Mouse (Mus musculus) brown adipose tissue, adult 24 weeks (tissue): ENCODE data around the gene Alox12e. TPM values are rescaled to one million over a fixed set of nuclear protein-coding genes. Genes with fewer than 3 reads are reported as not detected.
A peak's percentile ranks its signal among the peaks of the same experiment; 100 is the strongest.

Source experiments
- H3K27ac ChIP-seq: fragments of 200-500 bp; replicated peaks from 2 replicates; pipeline ENCODE4 v1.5.1; 2012; ENCODE audit warnings: low read depth, mild to moderate bottlenecking, low read length
- H3K4me1 ChIP-seq: fragments of 200-500 bp; 2 replicates; pipeline ENCODE4 v1.6.1; 2012; ENCODE audit warnings: low read length, mixed read lengths; ENCODE audit not compliant: control insufficient read depth, insufficient read depth, insufficient read length
- H3K4me3 ChIP-seq: fragments of 200-500 bp; 2 replicates; pipeline ENCODE4 v1.5.1; 2012; ENCODE audit warnings: low read depth, mild to moderate bottlenecking, low read length, moderate library complexity; ENCODE audit not compliant: insufficient read depth
- polyA plus RNA-seq: library from polyadenylated mRNA; stranded (reverse); fragments of >200 nt; gene quantifications from 2 replicates; pipeline ENCODE4 v1.2.4, GENCODE M21; 2012; ENCODE audit not compliant: missing spikeins, insufficient read depth, insufficient read length

Gene Alox12e
- polyA plus RNA-seq, 1 experiment, result not detected

DNA sequence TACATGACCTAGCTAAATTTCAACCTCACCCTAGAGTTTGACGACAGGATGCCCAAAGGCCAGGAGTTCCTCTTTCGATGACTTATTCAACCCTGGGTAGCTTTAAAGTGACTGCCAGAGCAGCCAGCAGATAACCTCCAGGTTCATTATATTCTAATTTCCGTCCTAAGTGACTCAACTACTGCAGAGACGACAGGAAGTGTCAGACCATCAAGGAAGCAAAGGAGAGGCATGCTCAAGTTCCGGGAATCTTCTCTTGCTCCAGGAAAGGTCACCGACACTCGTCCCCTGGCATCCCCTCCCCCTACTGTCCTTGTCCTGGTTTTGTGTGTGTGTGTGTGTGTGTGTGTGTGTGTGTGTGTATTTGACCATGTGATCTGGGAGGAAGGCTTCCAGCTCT, 16.3 kb downstream of the Alox12e start:
- H3K4me3 ChIP-seq, result no peak overlapping the region
- no peak overlapping the region for H3K27ac ChIP-seq
- H3K4me1 ChIP-seq, result no peaks in the 10 kb centered on the region

DNA sequence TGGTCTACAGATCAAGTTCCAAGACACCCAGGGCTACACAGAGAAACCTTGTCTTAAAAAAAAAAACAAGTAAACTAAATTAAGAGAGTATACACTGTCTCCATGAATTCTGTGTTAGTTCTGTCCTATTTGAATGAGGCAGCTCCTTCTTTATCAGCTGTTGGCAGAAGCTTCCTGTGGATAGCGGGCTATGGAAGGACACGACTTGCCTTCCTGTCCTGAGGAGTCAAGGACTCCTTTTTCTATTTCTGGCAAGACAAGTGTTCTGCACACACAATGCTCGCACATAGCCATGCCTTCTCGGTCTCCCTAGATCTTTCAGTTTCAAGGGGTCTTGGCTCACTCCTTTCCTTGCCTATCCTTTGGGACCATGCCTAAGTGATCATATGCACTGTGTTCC, 20.1 kb downstream of the Alox12e start:
- H3K4me1 ChIP-seq, result no peaks in the 10 kb centered on the region
- H3K27ac ChIP-seq, result no peak overlapping the region
- no peak overlapping the region for H3K4me3 ChIP-seq

DNA sequence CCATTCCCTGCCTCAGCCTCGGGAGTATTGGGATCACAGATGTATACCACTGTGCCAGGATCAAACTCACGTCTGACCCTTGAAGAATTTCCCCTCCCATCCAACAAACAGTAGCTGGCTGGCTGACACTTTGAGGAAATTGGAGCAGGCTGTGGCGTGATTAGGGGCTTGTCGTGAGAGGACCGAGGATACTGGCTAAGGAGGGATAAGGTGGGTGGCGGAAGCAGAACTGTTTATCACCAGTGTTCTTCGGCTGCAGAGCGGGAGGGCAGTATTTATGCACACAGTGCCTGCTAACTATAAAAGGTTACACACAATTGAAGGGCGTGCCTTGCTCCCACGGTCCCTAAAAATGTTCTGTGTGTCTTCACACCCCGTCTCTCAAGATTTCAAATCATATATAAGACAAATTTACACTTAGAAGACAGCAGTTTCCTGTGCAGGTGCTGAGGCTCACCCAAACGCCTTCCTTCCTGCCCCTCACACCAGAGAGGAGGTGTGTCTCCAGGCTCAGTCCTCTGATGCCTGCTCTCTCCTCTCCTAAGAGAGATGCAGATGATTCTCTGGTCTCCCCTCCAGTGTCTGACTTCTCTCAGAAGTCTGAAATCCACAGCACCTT, 24.5 kb downstream of the Alox12e start:
- Histone ChIP-seq H3K4me3 (no peak overlapping the region), H3K27ac (peak overlapping the region; percentile 23; the same call in 1 of the 2 replicates), H3K4me1 (no peaks in the 10 kb centered on the region)

DNA sequence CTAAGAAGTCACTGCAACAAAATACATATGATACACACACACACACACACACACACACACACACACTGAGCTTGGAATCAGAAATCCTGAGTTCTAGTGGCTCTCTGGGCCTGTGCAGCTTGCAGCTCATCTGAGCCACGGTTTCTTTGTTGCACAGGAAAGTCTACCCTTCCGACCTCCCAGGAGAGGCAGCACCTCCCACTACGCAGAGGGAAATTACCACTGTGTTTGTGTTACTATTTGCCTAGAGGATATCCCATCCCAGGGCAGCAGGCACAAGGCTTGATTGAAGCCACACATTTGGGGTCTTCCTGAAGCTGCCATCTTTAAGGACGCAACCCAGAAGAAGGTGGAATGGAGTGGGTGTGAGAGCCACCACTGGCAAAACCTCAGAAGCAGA, 25.0 kb downstream of the Alox12e start:
- Histone ChIP-seq H3K27ac (peak overlapping the region; percentile 23; the same call in 1 of the 2 replicates), H3K4me1 (no peaks in the 10 kb centered on the region), H3K4me3 (no peak overlapping the region)

DNA sequence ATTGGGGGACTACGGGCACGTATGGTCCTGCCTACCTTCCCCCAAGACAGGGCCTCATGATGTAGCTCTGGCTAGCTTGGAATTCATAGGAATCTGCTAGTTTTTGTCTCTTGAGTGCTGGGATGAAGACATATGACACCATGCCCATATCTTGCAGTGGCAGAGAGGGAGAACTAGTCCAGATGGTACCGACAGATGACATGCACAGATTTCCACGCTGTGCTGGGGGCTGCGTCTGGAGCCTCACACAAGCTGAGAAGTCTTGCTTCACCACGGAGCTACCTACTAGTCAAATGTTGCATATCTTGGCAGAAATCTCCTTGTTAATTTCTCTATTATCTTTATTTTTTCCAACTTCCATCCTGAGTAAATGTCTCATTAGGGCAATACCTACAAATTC, 28.5 kb downstream of the Alox12e start:
- H3K27ac ChIP-seq, result no peak overlapping the region

DNA sequence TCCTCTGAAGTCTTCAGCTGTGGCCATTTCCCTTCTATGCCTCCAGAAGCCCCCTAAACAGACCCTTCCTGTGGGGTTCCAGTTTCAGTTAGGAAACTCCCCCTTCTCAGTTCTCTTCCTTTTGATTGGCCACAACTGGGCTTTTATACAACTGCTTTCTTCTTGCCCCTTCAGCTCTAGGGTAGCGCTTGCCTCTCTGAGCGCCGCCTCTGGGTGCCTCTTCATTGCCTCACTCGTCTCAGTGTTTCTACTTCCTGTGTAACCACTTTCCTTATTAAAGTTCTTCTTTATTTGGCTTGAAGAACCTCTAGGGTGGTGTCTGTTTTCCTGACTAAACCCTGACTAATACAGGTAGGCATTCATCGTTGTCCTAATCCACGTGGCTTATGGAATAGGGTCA, 31.2 kb downstream of the Alox12e start:
- H3K4me3 ChIP-seq, result no peak overlapping the region
- no peak overlapping the region for H3K27ac ChIP-seq
- H3K4me1 ChIP-seq, result no peaks in the 10 kb centered on the region

More for the DNA sequence above, 28.5 kb downstream of the Alox12e start:
- no peak overlapping the region for H3K4me3 ChIP-seq
- H3K4me1 ChIP-seq, result no peaks in the 10 kb centered on the region

DNA sequence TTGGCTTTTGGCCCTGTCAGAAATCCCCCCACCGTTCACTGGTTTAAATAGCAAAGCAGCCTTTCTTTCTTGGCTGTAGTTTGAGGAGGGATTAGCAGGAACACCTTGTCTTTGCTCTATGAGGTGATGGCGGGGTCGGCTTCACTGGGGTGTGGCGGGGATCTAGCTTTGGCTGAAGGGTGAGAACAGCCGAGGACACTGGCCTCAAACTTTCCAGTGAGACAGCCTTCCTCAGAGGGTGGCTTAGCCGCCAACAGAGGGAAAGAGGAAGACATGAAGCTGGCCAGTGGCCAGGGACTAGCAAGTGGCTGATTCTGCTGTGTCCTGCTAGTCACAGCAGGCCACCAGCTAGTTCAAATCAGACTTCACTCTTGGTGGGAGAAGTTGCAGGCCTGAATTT, 33.2 kb downstream of the Alox12e start:
- no peak overlapping the region for H3K4me3 ChIP-seq
- no peak overlapping the region for H3K27ac ChIP-seq
- H3K4me1 ChIP-seq, result no peaks in the 10 kb centered on the region

DNA sequence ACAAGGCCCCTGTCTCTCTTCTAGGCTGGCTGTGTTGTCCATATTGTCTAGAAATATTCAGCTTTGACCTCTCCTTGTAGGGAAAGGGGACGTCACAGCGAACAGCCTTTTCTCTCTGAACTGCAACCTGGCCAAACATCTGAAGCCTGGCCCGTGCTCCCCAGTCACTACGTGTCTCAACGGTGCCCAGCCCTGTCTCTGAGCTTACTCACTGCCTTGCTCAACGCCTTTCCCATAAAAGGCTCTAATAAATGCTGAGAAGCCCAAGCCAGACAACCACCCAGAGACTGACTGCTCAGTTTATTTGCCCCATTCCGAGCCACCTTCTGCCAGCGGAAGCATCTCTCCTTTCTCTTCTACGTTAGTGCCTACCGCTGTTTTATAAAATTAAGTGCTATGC, 34.3 kb downstream of the Alox12e start:
- Histone ChIP-seq H3K4me1 (no peaks in the 10 kb centered on the region), H3K27ac (no peak overlapping the region), H3K4me3 (no peak overlapping the region)

DNA sequence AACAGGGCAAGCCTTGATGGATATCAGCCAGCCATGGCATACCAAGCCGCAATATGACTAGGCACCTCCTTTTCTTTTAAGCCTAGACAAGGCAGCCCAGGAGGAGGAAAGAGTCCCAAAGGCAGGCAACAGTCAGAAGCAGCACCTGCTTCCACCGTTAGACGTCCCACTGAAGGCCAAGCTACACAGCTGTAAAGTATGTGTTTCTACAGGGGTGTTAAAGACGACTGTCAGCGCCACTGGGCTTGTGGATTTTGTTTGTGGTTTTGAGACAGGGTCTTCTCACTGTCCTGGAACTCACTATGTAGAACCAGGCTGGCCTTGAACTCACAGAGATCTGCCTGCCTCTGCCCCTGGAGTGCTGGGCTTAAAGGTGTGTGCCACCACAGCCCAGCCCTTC, 36.7 kb downstream of the Alox12e start:
- Histone ChIP-seq H3K4me1 (no peaks in the 10 kb centered on the region), H3K4me3 (no peak overlapping the region), H3K27ac (no peak overlapping the region)

DNA sequence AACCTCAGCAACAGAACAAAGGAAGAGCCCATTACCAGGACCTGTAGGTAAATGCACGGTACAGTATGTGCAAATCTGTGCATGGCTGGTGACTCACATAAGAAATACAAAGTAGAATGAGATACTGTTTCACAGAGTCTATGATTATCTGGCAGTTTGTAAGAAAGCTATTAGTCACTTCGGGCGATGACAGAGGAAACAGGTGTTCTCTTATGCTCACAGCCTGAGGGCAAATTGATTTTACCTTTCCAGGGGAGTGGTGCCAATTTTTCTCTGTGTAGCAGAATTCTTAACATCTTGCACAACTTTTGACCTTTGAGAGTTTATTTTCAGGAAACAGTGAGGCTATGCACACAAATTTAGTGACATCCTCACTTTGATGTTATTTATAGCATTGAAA, 37.7 kb downstream of the Alox12e start:
- Histone ChIP-seq H3K4me1 (no peaks in the 10 kb centered on the region), H3K4me3 (no peak overlapping the region), H3K27ac (no peak overlapping the region)

DNA sequence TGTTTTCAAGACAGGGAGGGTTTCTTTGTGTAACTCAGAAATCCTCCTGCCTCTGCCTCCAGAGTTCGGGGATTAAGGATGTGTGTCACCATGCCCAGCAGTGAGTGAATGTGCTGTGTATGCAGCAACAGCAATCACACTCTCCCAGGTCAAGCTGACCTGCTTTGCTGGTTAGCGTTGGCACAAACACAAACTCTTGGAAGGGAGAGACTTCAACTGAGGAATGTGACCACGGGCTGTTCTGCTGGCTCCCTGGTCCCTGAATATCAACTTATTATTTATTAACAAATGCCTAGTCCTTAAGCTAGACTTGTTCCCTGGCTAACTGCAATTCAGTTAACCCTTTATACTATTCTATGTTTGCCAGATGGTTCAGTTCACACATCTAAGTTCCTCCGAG, 38.8 kb downstream of the Alox12e start:
- no peak overlapping the region for H3K27ac ChIP-seq
- H3K4me3 ChIP-seq, result no peak overlapping the region
- H3K4me1 ChIP-seq, result no peaks in the 10 kb centered on the region

DNA sequence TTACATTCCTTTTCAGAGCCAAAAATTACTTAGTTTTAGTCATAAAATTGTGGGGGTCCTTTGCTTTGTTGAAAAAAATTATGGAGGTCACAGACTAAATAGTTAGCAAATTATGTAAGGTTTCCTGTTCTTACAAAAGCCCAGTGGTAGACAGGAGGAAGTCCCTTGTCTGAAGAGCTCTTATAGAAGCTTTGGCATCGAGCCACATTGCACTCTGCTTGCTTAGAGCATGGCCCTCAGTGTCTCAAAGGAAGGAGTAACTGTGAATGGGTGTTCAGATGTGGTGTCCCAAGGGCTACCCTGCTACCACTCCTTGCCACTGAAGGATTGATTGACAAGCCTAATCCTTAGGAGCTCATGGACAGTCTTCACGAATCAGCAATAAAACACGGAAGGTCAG, 42.0 kb downstream of the Alox12e start:
- Histone ChIP-seq H3K4me3 (no peak overlapping the region), H3K4me1 (no peaks in the 10 kb centered on the region), H3K27ac (no peak overlapping the region)

DNA sequence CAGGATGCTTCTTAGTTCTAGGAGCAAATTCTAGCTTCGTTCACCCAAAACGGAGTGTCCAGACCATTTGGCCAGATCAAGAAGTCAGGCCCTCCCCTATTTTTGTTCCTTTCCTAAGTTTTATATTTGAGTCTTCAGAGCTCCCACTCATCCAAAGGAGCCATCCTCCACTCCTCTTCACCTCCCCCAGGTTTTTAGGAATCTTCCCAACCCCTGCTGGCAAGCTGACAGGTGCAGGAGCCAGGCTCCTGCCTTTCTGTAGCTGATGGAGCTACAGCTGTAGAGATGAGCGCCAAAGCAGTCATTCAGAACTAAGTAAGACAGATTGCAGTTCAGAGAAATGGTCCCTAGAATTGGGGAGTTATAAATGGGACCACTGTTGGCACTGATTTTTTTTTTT, 43.5 kb downstream of the Alox12e start:
- Histone ChIP-seq H3K27ac (no peak overlapping the region), H3K4me3 (no peak overlapping the region), H3K4me1 (no peaks in the 10 kb centered on the region)

DNA sequence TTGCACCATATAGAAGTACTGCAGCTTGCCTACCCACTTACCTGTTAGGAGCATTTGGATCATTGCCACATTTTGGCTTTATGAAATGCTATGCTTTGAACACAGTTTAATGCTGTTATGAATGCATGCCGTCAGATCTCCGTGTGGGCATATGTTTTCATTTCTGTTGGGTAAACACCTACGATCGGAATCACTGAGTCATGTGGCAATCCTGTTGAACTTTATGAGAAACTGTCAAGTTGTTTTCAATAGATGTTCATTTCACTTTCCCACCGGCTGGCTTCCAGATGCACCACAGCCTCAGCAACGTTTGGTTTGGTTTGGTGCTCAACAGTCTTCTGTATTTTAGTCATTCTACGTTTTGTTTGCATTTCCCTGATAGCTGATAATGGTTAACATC, 50.8 kb downstream of the Alox12e start:
- Histone ChIP-seq H3K4me1 (0 out of 2 replicates have a peak, but pooled peaks cover 2% of the 10 kb centered on the region), H3K27ac (no peak overlapping the region), H3K4me3 (no peak overlapping the region)

DNA sequence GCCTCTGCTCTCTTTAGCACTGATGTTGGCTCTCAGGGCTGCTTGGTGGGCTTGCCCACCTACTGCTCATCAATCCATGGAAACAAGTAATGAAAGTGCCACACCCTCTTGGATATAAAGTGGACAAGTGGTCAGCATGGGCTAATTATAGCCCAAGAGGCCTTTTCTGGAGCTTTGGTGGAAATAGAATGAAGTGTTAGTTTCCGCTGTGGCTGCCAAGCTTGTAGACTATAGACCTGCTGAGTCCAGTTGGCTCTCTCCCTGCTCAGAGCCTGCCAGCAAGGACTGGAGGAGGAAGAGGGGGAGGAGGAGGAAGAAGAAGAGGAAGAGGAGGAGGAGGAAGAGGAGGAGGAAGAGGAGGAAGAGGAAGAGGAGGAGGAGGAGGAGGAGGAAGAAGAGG, 56.0 kb downstream of the Alox12e start:
- H3K4me3 ChIP-seq, result no peak overlapping the region
- H3K4me1 ChIP-seq, result peaks cover 11% of the 10 kb centered on the region
- H3K27ac ChIP-seq, result no peak overlapping the region

DNA sequence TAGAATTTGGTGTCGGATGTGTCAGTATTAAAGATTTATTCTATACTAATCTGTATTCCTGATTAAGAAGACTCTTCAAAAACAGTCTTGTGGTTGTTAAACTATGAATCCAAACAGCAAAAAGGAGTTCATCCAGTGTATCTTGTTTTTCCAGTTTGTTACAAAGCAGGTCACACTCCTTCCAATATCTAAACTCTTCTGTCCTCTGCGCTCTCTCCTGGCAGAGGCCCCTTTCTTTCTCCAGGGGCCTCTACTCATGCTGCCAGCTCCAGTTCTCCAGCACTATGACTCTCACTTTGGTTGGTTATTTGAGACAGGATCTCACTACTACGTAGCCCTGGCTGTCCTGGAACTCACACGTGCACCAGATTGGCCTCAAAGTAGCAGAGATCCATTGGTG, 56.6 kb downstream of the Alox12e start:
- Histone ChIP-seq H3K4me3 (no peak overlapping the region), H3K4me1 (peaks cover 11% of the 10 kb centered on the region), H3K27ac (no peak overlapping the region)
